Mouse (Mus musculus): ENCODE measurements around the gene Zc3h7b. TPM values are rescaled to one million over a fixed set of nuclear protein-coding genes. Genes with fewer than 3 reads are reported as not detected.

The Zc3h7b gene
- polyA plus RNA-seq (2012; rRNA removed), result 57.9 and 65.1 TPM in 2 replicates

GRCm38 (mm10) chr15:81744992-81745600 lies at the start of gene Zc3h7b, which contains the start of gene Rangap1:
Zc3h7b (plus strand) TSS chr15:81745057.
Rangap1 (minus strand) TSS chr15:81745530.

GRCm38 (mm10) chr15:81697175-81697574 lies 47.7 kb upstream of the Zc3h7b start, which contains the start of gene Chadl:
Chadl (minus strand) TSS chr15:81697287.

GRCm38 (mm10) chr15:81802001-81802890 lies 57.4 kb downstream of the Zc3h7b start, which contains the start of gene Tef:
Tef (plus strand) TSS chr15:81802421.

Other genes with a start within 250 kb of the Zc3h7b start
- 43.5 and 52.3 TPM in 2 replicates for gene Ep300, start 159.7 kb upstream of the Zc3h7b start, polyA plus RNA-seq (2012; rRNA removed)
- 23.3 and 25.7 TPM in 2 replicates for gene L3mbtl2, start 81.2 kb upstream of the Zc3h7b start, polyA plus RNA-seq (2012; rRNA removed)
- gene Chadl, start 47.8 kb upstream of the Zc3h7b start, polyA plus RNA-seq (2012; rRNA removed), result 1.3 and 2.0 TPM in 2 replicates
- 112 and 211 TPM in 2 replicates for gene Rangap1, start 473 bp downstream of the Zc3h7b start, polyA plus RNA-seq (2012; rRNA removed)
- gene Tef, start 57.4 kb downstream of the Zc3h7b start, polyA plus RNA-seq (2012; rRNA removed), result 30.6 and 34.0 TPM in 2 replicates
- 15.6 and 16.6 TPM in 2 replicates for gene Tob2, start 113.7 kb downstream of the Zc3h7b start, polyA plus RNA-seq (2012; rRNA removed)
- gene Phf5a, start 126.9 kb downstream of the Zc3h7b start, polyA plus RNA-seq (2012; rRNA removed), result 134 and 140 TPM in 2 replicates
- gene Aco2, start 127.3 kb downstream of the Zc3h7b start, polyA plus RNA-seq (2012; rRNA removed), result 153 and 168 TPM in 2 replicates
- 22.2 and 24.0 TPM in 2 replicates for gene Polr3h, start 181.2 kb downstream of the Zc3h7b start, polyA plus RNA-seq (2012; rRNA removed)
- gene Csdc2, start 191.7 kb downstream of the Zc3h7b start, polyA plus RNA-seq (2012; rRNA removed), result 11.6 and 15.1 TPM in 2 replicates
- 37.8 and 50.3 TPM in 2 replicates for gene Pmm1, start 215.9 kb downstream of the Zc3h7b start, polyA plus RNA-seq (2012; rRNA removed)
- not detected in 2 replicates for gene 1700029P11Rik, start 235.5 kb downstream of the Zc3h7b start, polyA plus RNA-seq (2012; rRNA removed)
- gene Xrcc6, start 242.8 kb downstream of the Zc3h7b start, polyA plus RNA-seq (2012; rRNA removed), result 39.3 and 44.3 TPM in 2 replicates